Mouse (Mus musculus) CH12.LX (cell line): Measurements from ENCODE around the gene Pdcl2. TPM values are rescaled to one million over a fixed set of nuclear protein-coding genes. Genes with fewer than 3 reads are reported as not detected.
A peak's percentile ranks its signal among the peaks of the same experiment; 100 is the strongest.

Experiments
- DNase-seq: peaks from one replicate; pipeline ENCODE4 v3.0.0-alpha.2; 2013; ENCODE audit errors: extremely low read depth
- H3K27ac ChIP-seq: 2 replicates; pipeline ENCODE4 v1.5.1; 2012; ENCODE audit warnings: low read depth, mild to moderate bottlenecking, control low read depth, moderate library complexity; ENCODE audit not compliant: insufficient read depth
- H3K27me3 ChIP-seq: replicated peaks from 2 replicates; pipeline ENCODE3; 2012; ENCODE audit warnings: inconsistent platforms
- H3K36me3 ChIP-seq, 2 experiments: replicated peaks in 1 of 2; 2 replicates each; pipeline versions ENCODE3 to v1.6.1; 2012; ENCODE audit warnings: inconsistent platforms in 1 of 2, low read length in 1 of 2, mild to moderate bottlenecking in 1 of 2, mixed read lengths in 1 of 2, moderate library complexity in 1 of 2; ENCODE audit not compliant: control insufficient read depth in 1 of 2, insufficient read depth in 1 of 2
- H3K4me1 ChIP-seq, 2 experiments: 2 replicates each; pipeline ENCODE4 v1.6.1; 2012; ENCODE audit warnings: inconsistent platforms in 1 of 2, moderate library complexity in 1 of 2; ENCODE audit not compliant: insufficient read depth in 2 of 2, control insufficient read depth in 1 of 2
- H3K4me2 ChIP-seq: 2 replicates; pipeline ENCODE4 v1.6.1; 2012; ENCODE audit warnings: low read depth, mild to moderate bottlenecking, control low read depth; ENCODE audit not compliant: poor library complexity, insufficient read depth, severe bottlenecking
- H3K4me3 ChIP-seq, 3 experiments: fragments of 150-350 bp in 1 of 3; sonication (generic) in 1 of 3; replicated peaks in 1 of 3; 2 replicates each; pipeline versions ENCODE3 to v1.5.1; 2011 to 2012; ENCODE audit warnings: low read depth in 2 of 3, low read length in 2 of 3, mild to moderate bottlenecking in 2 of 3, moderate library complexity in 2 of 3, control low read depth in 1 of 3, improper control_type of control experiment in 1 of 3, inconsistent platforms in 1 of 3, mixed read lengths in 1 of 3; ENCODE audit not compliant: poor library complexity in 1 of 3
- H3K79me2 ChIP-seq: replicated peaks from 2 replicates; pipeline ENCODE4 v1.6.1; 2012; ENCODE audit warnings: mild to moderate bottlenecking, moderate library complexity; ENCODE audit not compliant: control insufficient read depth, poor library complexity, insufficient read depth, severe bottlenecking; ENCODE audit errors: extremely low read depth
- H3K9ac ChIP-seq: 2 replicates; pipeline ENCODE4 v1.6.1; 2012; ENCODE audit warnings: low read depth, mild to moderate bottlenecking, control low read depth, moderate library complexity; ENCODE audit not compliant: insufficient read depth
- H3K9me3 ChIP-seq: replicated peaks from 2 replicates; pipeline ENCODE3; 2012; ENCODE audit warnings: low read length, inconsistent platforms, mixed read lengths
- BHLHE40 ChIP-seq: IDR thresholded peaks from 2 replicates; pipeline ENCODE4 v1.6.1; 2011; ENCODE audit warnings: mild to moderate bottlenecking, low read depth, low read length, improper control_type of control experiment
- ELF1 ChIP-seq: IDR thresholded peaks from 2 replicates; pipeline ENCODE4 v1.6.1; 2014; ENCODE audit warnings: low read depth, mild to moderate bottlenecking, inconsistent platforms, low read length, improper control_type of control experiment
- EP300 ChIP-seq: IDR thresholded peaks from 2 replicates; pipeline ENCODE4 v1.6.1; 2011; ENCODE audit warnings: low read length, improper control_type of control experiment
- ETS1 ChIP-seq: conservative IDR thresholded peaks from 2 replicates; pipeline ENCODE4 v1.6.1; 2012; ENCODE audit warnings: low read depth, mild to moderate bottlenecking, inconsistent platforms, low read length, improper control_type of control experiment, moderate library complexity
- HCFC1 ChIP-seq: IDR thresholded peaks from 2 replicates; pipeline ENCODE4 v1.6.1; 2012; ENCODE audit warnings: low read depth, mild to moderate bottlenecking, inconsistent platforms, low read length, improper control_type of control experiment
- IRF4 ChIP-seq: IDR thresholded peaks from 2 replicates; pipeline ENCODE4 v1.6.1; 2014; ENCODE audit warnings: low read depth, mild to moderate bottlenecking, inconsistent platforms, low read length, improper control_type of control experiment
- JUN ChIP-seq: IDR thresholded peaks from 2 replicates; pipeline ENCODE4 v1.6.1; 2011; ENCODE audit warnings: low read depth, mild to moderate bottlenecking, low read length, improper control_type of control experiment, moderate library complexity; ENCODE audit not compliant: insufficient read depth
- JUND ChIP-seq: conservative IDR thresholded peaks from 2 replicates; pipeline ENCODE4 v1.6.1; 2011; ENCODE audit warnings: low read depth, low read length, improper control_type of control experiment
- MAFK ChIP-seq: IDR thresholded peaks from 2 replicates; pipeline ENCODE4 v1.6.1; 2011; ENCODE audit warnings: low read length, improper control_type of control experiment; ENCODE audit not compliant: insufficient replicate concordance
- MAX ChIP-seq: IDR thresholded peaks from 2 replicates; pipeline ENCODE4 v1.6.1; 2011; ENCODE audit warnings: low read length, improper control_type of control experiment
- NELFE ChIP-seq: IDR thresholded peaks from 2 replicates; pipeline ENCODE4 v1.6.1; 2011; ENCODE audit warnings: low read depth, low read length, improper control_type of control experiment
- POLR2A ChIP-seq: IDR thresholded peaks from 2 replicates; pipeline ENCODE4 v1.6.1; 2011; ENCODE audit warnings: low read depth, mild to moderate bottlenecking, improper control_type of control experiment, low read length
- RCOR1 ChIP-seq: conservative IDR thresholded peaks from 2 replicates; pipeline ENCODE4 v1.6.1; 2012; ENCODE audit warnings: low read depth, mild to moderate bottlenecking, inconsistent platforms, low read length, improper control_type of control experiment
- SIN3A ChIP-seq: IDR thresholded peaks from 2 replicates; pipeline ENCODE4 v1.6.1; 2012; ENCODE audit warnings: low read length, improper control_type of control experiment, inconsistent platforms
- TCF12 ChIP-seq: IDR thresholded peaks from 2 replicates; pipeline ENCODE4 v1.6.1; 2014; ENCODE audit warnings: low read depth, mild to moderate bottlenecking, inconsistent platforms, low read length, improper control_type of control experiment
- UBTF ChIP-seq: IDR thresholded peaks from 2 replicates; pipeline ENCODE4 v1.6.1; 2012; ENCODE audit warnings: low read depth, mild to moderate bottlenecking, inconsistent platforms, low read length, improper control_type of control experiment, moderate library complexity
- USF2 ChIP-seq: conservative IDR thresholded peaks from 2 replicates; pipeline ENCODE4 v1.6.1; 2011; ENCODE audit warnings: low read depth, low read length, improper control_type of control experiment
- ZC3H11A ChIP-seq: IDR thresholded peaks from 2 replicates; pipeline ENCODE4 v1.6.1; 2012; ENCODE audit warnings: low read depth, mild to moderate bottlenecking, inconsistent platforms, low read length, improper control_type of control experiment
- ZMIZ1 ChIP-seq: IDR thresholded peaks from 2 replicates; pipeline ENCODE4 v1.6.1; 2012; ENCODE audit warnings: low read depth, mild to moderate bottlenecking, inconsistent platforms, low read length, improper control_type of control experiment
- dilution Hi-C: fragments of 300-500 bp; cut with MboI; formaldehyde crosslinking; loops from 2 replicates; pipeline ENCODE4 v1.14.3; 2020; ENCODE audit warnings: low sequenced_read_pairs; ENCODE audit not compliant: extremely low pct_unique_long_range_greater_than_20kb, extremely low pct_ligation_motif_present
- in situ Hi-C: fragments of 300-500 bp; cut with MboI; formaldehyde crosslinking; loops from 3 replicates; pipeline ENCODE4 v1.14.3; 2019; ENCODE audit warnings: low sequenced_read_pairs, low pct_ligation_motif_present, low pct_unique_long_range_greater_than_20kb, mixed read lengths
- polyA plus RNA-seq: library from polyadenylated mRNA; unstranded; fragments of >175 nt; gene quantifications from 2 replicates; pipeline ENCODE4 v1.2.1, GENCODE M21; 2012; ENCODE audit warnings: low read depth; ENCODE audit not compliant: insufficient read length
- total RNA-seq, 2 experiments: library from RNA; depleted of rRNA; stranded (reverse); fragments of 300-350 nt in 1 of 2; fragments of >200 nt in 1 of 2; gene quantifications; 2 replicates each; pipeline ENCODE4 v1.2.3; 2012 to 2014

Gene Pdcl2
- total and polyA plus RNA-seq, 3 experiments: not detected

GRCm38 (mm10) chr5:76333833-76334232 is 2.9 kb upstream of the Pdcl2 start:
- H3K36me3 ChIP-seq: no peaks in the 10 kb centered on the region
- dilution Hi-C loops (no loop called here), in situ Hi-C loops (no loop called here)
- no peak overlapping the region for H3K4me3 ChIP-seq
- no peak overlapping the region for H3K27ac ChIP-seq
- H3K4me2 ChIP-seq: 0 out of 2 replicates have a peak overlapping the region, but pooled peaks have one; percentile 36
- H3K79me2 ChIP-seq: no peaks in the 10 kb centered on the region
- no peaks in the 10 kb centered on the region for H3K27me3 ChIP-seq
- peaks cover 0 to 11% of the 10 kb centered on the region in 2 experiments; a peak in 2 of 4 replicates for H3K4me1 ChIP-seq
- TF ChIP-seq ELF1: no peak
- 0 out of 2 replicates have a peak, but pooled peaks have one; percentile 30 for TF ChIP-seq MAFK
- peak; percentile 56; the same call in 1 of the 2 replicates for TF ChIP-seq BHLHE40
- no peak for TF ChIP-seq ZMIZ1
- TF ChIP-seq MAX: no peak
- peak; percentile 57; the same call in 1 of the 2 replicates for TF ChIP-seq IRF4
- no peak for TF ChIP-seq ZC3H11A
- H3K9ac ChIP-seq: no peak overlapping the region
- H3K9me3 ChIP-seq: no peaks in the 10 kb centered on the region
- DNase-seq: peak; percentile 8

- no peak overlapping the region for H3K4me2 ChIP-seq
- dilution Hi-C loops: no loop called here
- H3K36me3 ChIP-seq: no peaks in the 10 kb centered on the region
- H3K79me2 ChIP-seq: no peaks in the 10 kb centered on the region
- DNase-seq: no peak
- H3K4me3 ChIP-seq: no peak overlapping the region
- H3K9ac ChIP-seq: no peak overlapping the region
- in situ Hi-C loops: no loop called here
- no peak for TF ChIP-seq MAFK
- TF ChIP-seq POLR2A: no peak
- no peak for TF ChIP-seq SIN3A
- TF ChIP-seq USF2: no peak
- no peak for TF ChIP-seq HCFC1
- no peak for TF ChIP-seq JUND
- no peak for TF ChIP-seq TCF12
- no peak for TF ChIP-seq UBTF
- TF ChIP-seq ETS1: no peak
- H3K9me3 ChIP-seq: no peaks in the 10 kb centered on the region
- no peaks in the 10 kb centered on the region for H3K27me3 ChIP-seq
- H3K4me1 ChIP-seq: no peaks in the 10 kb centered on the region
- no peak overlapping the region for H3K27ac ChIP-seq
These were observed 3.7 kb downstream of the Pdcl2 start for GRCm38 (mm10) chr5:76327296-76327695.

DNA sequence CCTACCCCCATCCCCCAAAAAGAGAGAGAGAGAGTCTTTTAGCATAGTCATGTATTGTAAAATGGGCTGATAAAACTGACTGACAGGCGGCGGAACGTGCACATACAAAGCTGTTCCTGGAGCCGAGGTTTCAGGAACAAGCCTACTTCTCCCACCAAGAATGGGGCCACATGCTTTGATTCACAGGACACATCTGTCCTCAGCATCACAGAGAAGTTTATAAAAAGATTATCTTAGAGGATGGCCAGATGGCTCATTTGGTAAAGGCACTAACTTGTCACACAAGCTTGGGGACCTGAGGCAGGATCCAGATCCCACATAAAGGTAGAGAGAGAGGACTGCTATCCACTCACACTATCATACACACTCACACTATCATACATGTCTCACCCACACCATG is 5.8 kb downstream of the Pdcl2 start:
- in situ Hi-C loops: no loop called here
- TF ChIP-seq JUN: no peak
- no peak for TF ChIP-seq RCOR1
- no peak for TF ChIP-seq UBTF
- no peak for TF ChIP-seq ELF1
- no peak for TF ChIP-seq EP300
- TF ChIP-seq NELFE: no peak
- no peak for TF ChIP-seq MAFK
- dilution Hi-C loops: no loop called here

More for the DNA sequence above, 5.8 kb downstream of the Pdcl2 start:
- no peak overlapping the region for H3K4me2 ChIP-seq
- no peaks in the 10 kb centered on the region for H3K27me3 ChIP-seq
- H3K9ac ChIP-seq: no peak overlapping the region
- H3K4me3 ChIP-seq: no peak overlapping the region
- no peaks in the 10 kb centered on the region for H3K36me3 ChIP-seq
- H3K4me1 ChIP-seq: no peaks in the 10 kb centered on the region
- H3K9me3 ChIP-seq: no peaks in the 10 kb centered on the region
- no peak for DNase-seq
- no peaks in the 10 kb centered on the region for H3K79me2 ChIP-seq
- no peak overlapping the region for H3K27ac ChIP-seq
